Mouse (Mus musculus) inflammation-experienced regulatory T-cells, adult 6 months (primary cell): ENCODE measurements around the gene Ifit1bl2. TPM values are rescaled to one million over a fixed set of nuclear protein-coding genes. Genes with fewer than 3 reads are reported as not detected.
A peak's percentile ranks its signal among the peaks of the same experiment; 100 is the strongest.
"Not testable (repeated sequence)": the region's sequence is repeated elsewhere in the genome, so short reads cannot be mapped to it uniquely, and the experiment has no call there.

Experiments used
- ATAC-seq: one replicate; pipeline ENCODE4 v1.8.0; 2017
- polyA plus RNA-seq, 3 experiments: library from polyadenylated mRNA; unstranded; fragments of 100-300 nt; shearing (Covaris generic); gene quantifications; one replicate each; pipeline ENCODE4 v1.2.1; 2017

Ifit1bl2 gene
- 1 to 10 TPM; 1.1 to 1.3 (median 1.1) TPM for polyA plus RNA-seq

GRCm38 (mm10) chr19:34640623-34641022 lies at the start of gene Ifit1bl2, which contains the start of gene Ifit1:
Ifit1bl2 (minus strand) TSS chr19:34640743.
Ifit1 (plus strand) TSS chr19:34640871.
- peak; percentile 99 for ATAC-seq

GRCm38 (mm10) chr19:34685530-34685929 lies 45.0 kb upstream of the Ifit1bl2 start:
- no peak for ATAC-seq

DNA sequence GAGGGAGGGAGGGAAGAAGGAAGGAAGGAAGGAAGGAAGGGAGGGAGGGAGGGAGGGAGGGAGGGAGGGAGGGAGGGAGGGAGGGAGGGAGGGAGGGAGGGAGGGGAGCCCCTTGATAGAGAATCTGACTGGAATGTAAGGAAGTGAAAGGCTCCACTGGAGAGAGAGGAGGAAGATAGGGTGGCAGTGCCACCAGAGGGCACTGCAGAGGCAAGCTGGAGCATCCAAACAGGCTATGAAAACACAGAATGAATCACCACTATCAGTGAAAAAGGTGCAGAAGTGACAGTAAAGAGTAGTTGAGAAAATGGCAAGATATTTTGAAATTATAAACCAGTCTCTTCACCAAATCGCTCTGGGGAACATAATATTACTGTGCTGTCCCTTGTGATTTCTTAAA lies 44.3 kb upstream of the Ifit1bl2 start:
- ATAC-seq, result no peak

DNA sequence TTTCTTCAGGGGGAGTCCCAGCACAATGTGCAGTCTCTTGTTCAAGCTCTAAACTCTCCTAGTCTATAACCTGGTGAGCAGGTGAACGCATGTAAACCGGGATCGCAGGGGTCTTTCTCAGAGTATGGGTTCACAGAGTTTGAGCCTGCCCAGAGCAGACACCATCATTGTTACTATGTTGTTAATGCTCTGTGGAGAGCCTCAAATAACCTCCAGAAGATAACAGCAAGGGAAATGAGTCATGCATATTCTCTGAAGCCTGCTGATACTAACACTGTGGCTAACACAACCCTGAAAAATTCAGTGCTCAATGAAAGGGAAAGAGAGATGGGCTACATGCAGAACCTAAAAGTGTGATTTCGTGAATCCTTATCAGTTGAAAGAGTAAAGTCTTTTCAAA lies 37.9 kb upstream of the Ifit1bl2 start:
- no peak for ATAC-seq

- ATAC-seq, result no peak
Measured at GRCm38 (mm10) chr19:34673476-34673875, 32.9 kb upstream of the Ifit1bl2 start.

- no peak for ATAC-seq
Measured at GRCm38 (mm10) chr19:34666127-34666526, 25.6 kb upstream of the Ifit1bl2 start.

DNA sequence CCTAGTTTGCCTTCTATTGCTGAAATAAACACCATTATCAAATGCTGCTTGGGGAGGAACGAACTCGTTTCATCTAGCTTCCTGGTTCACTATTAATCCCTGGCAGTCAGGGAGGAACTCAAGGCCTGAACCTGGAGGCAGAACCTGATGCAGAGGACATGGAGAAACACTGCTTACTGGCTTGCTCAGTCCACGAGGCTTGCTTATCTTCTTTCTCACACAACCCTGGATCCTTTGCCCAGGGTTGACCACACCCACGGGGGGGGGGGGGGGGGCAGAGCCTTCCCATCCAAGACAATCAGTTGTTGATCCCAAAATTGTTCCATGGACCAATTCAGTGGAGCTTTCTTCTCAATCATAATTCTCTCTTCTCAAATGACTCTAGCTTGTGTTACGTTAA lies 22.2 kb upstream of the Ifit1bl2 start:
- ATAC-seq, result no peak

DNA sequence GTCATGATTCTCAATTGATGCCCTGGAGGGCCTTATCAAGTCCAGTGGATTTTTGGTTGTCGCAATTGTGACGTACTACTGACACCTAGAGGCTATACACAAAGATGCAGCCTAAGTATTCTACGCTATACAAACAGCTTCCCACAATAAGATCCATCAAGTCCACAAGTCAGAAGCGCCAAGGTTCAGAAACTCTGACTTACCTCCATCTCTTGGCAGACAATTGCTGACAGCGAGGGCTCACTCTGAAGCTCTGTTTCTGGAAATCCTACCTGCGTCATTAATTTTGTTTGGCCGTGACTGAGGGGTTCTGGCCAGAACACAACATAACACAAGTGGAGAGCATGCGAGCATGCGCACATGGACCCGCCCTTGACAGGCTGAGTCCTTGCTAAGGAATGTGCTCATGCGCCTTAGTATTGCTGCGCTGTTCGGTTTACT lies 21.5 kb upstream of the Ifit1bl2 start:
- peak; percentile 95 for ATAC-seq

- ATAC-seq, result no peak
Measured at GRCm38 (mm10) chr19:34656511-34657298, 16.2 kb upstream of the Ifit1bl2 start.

GRCm38 (mm10) chr19:34655227-34655805 lies 14.8 kb upstream of the Ifit1bl2 start:
- no peak for ATAC-seq

- ATAC-seq, result no peak
Measured at GRCm38 (mm10) chr19:34650997-34651396, 10.5 kb upstream of the Ifit1bl2 start.

DNA sequence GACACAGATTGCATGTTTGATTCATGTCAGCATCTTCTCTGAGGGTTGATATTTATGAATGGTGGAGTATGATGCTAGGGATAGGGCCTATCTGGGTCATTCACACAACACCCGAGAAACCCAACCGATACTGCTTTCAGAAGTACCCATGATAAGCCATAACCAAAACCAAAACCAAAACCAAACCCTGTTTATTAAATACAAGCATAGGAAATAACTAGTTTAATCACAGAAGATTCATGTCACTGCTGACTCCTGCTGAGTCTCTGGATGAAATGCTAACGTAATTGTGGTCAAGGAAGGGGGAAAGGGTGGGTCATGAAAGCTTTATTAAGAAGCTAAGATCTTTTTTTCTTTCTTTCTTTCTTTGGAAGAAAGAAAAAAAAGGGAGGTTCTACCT lies 9.7 kb upstream of the Ifit1bl2 start:
- ATAC-seq, result peak; percentile 48

- not testable (repeated sequence) for ATAC-seq
Measured at GRCm38 (mm10) chr19:34647630-34648029, 7.1 kb upstream of the Ifit1bl2 start.

DNA sequence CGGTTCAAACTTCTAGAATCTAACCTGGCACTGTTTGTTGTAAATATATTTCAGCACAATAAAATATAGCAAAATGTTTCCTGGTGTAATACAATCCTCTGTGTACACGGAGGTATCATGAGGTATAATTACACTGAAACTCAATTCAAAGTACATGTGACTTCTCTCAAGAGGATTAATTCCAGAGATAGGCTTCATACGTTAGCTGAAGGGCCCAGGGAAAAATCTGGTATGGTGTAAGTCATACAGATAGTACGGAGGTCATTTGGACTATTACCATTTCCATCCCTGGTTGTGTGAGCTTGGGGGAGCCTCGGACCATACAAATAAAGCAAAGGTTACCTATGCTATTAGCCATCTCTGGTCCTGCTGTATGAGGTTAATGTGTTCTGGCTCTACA lies 2.1 kb upstream of the Ifit1bl2 start:
- ATAC-seq, result no peak

- ATAC-seq, result peak; percentile 35
Measured at GRCm38 (mm10) chr19:34636933-34637557, 3.5 kb downstream of the Ifit1bl2 start.

DNA sequence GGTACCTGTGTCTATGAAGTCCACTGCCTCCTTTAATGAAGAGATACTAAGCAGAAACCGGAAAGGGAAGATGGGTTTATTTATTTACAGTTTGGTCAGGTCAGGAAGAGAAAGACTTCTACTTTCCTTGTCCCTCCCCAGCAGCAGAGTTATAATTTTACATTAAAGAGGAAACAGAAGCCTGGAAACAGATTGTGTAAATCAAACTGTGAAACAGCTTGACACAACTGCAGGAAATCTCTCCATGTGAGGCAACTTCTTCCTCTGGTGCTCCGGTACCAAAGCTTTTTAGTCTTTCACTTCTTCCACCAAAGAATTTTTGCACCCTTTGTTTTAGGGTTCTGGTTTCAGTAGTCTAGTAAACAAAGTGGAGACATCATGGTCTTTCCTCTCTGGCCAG lies 7.1 kb downstream of the Ifit1bl2 start:
- no peak for ATAC-seq

DNA sequence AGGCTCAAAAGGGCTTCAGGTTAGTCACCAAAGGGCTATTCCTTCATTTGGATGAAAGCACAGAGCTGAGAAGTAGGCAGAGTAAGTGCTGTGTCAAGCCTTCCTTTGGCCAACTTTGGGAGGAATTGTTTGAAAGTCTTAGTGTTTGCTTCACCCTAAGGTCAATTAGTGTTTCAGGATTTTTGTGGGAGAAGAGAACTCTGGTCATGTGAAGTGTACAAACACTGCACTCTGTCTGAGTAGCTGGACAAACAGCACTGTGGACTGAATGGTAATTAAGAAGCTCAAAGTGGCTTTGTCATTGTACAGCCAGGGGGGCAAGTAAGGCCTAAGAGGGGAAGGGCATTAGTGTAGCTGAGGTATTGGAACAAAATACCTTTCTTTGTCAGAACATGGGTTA lies 9.1 kb downstream of the Ifit1bl2 start:
- ATAC-seq, result no peak

DNA sequence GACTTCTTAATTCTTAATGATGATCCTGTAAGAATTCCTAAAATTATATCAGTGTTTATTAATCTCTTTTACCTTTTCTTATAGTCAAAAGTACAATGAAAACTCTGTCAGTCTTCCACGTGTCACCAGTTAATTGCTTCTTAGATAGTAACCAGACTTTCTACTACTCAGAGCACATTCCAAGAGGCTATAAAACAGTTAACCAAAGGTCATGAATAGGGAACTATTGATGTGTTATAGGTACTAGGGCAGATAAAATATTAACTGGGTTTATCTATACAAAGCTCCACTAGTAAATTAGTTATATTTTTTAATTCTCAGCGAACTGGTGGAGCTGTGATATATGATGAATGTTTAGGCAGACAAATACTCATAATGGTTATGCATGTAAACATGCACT lies 13.0 kb downstream of the Ifit1bl2 start:
- ATAC-seq, result no peak

DNA sequence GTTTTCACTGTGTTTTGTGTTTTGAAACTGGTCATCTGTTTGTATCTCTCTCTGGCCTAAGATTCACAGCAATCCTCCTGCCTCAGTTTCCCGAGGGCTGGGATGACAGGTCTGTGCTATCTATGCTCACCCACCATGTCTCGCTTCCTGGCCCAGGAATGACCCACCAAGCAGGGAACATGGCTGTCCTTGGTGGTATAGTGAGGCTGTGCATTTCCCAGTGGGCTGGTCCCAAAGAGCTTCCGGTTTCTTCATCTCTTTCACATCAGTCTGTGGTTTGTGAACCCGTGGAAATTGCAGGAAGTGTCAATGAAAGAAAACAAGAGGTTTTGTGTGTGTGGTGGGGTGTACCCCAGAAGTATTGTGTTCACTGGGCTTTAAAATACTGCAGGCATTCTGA lies 15.9 kb downstream of the Ifit1bl2 start:
- no peak for ATAC-seq

GRCm38 (mm10) chr19:34623781-34624180 lies 16.8 kb downstream of the Ifit1bl2 start:
- ATAC-seq, result no peak

- no peak for ATAC-seq
Measured at GRCm38 (mm10) chr19:34620871-34621270, 19.7 kb downstream of the Ifit1bl2 start.

- ATAC-seq, result peak; percentile 72
Measured at GRCm38 (mm10) chr19:34612243-34613001, 28.1 kb downstream of the Ifit1bl2 start.

- ATAC-seq, result not testable (repeated sequence)
Measured at GRCm38 (mm10) chr19:34610118-34610517, 30.4 kb downstream of the Ifit1bl2 start.
